Mouse (Mus musculus) frontal cortex, postnatal 14 days (tissue): ENCODE measurements around the gene Zfp507.

ENCODE experiments used
- DNase-seq, 2 experiments: peaks; one replicate each; pipeline ENCODE4 v3.0.0; 2022; ENCODE audit warnings: low spot score in 2 of 2

The Zfp507 gene

DNA sequence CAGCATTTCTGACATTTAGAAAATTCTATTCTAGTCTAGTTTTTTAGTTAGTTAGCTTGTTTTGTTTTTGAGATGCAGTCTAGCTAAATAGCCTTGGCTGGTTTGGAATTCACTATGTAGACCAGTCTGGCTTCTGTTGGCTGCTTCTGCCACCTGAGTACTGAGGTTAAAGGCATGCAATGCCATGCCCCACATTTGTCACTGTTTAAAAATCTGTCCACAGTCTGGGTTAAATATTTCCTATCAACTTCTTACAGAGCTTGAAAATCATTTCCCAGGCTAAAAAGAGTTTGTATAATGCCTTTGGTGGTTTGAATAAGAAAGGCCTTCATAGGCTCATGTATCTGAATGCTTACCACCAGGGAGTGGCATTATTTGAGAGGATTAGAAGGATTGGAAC lies 63.9 kb downstream of the Zfp507 start:
- no peak for DNase-seq

DNA sequence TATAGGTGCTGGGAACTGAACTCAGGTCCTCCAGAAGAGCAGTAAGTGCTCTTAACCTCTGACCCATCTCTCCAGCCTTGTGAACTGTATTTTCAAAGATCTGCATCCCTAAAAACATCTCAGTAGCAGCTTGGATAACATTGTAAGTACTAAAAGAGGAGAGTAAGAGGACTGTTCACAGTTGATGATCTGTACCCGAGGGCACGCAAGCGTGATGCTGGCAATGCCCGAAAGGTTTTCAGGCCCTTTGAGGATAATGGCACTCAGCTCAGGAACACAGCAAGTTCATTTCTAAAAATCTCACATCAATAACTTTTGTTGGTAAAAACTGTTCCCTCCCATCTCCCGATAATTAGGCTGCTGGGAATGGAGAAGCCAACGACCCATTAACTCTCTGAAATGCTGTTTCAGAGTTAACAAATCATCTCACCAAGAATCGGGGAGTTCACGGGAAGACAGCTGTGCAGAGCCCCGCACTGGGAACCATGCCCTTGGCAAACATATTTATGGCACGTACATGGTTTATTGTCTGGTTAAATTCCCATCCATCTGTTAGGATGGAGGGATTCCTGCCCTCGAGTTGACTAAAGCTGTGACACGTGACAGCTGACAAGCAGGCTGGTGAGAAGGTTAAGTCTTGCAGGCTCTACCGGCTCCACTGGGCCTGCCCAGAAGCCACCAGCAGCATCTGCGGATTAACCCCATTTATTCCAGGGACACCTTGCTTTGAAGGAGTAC lies 69.3 kb downstream of the Zfp507 start:
- DNase-seq: no peak

DNA sequence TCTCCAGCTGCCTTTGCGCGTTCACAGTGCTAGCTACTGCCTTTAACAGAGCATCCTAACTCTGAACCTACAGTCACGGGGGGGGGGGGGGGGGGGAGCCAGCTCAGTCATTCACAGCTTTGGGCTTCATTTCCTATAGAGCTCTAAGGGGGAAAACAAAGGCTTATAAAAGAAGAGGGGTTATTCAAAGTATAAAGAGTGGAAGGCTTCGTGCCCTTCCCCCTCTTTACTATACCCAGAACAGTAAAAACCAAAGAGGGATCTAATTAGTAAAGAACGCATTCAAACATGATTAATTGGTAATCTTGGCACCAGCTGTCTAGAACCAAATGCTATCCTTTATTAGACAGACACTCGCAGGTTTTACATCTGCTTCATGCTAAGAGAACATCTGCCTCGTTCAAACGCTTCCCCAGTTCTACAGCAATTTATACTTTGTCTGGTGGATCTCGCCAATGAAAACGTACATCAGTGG lies 70.2 kb downstream of the Zfp507 start:
- no peak for DNase-seq

GRCm38 (mm10) chr7:35729621-35730031 lies 73.2 kb downstream of the Zfp507 start:
- no peak for DNase-seq

DNA sequence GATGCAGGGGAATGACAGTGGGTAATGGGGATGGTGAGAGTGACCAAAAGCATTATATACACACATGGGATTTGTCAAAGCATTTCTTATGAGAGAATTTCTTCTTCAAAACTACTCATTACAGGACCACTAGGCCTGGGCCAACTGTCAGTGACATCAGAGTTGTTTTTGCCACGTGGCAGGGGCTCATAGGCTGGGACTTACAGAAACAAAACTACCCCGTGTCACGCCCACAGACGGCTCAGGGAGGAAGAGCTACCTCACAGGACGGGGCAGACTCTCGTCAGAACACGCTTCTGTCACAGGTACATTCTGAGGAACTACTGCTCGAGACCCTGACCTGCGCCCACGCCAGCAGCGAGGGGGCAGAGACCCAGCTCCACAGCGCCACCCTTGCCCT lies 74.4 kb downstream of the Zfp507 start:
- DNase-seq: no peak

GRCm38 (mm10) chr7:35723035-35723434 lies 79.8 kb downstream of the Zfp507 start:
- DNase-seq: no peak
